Mouse (Mus musculus) thymus, adult 2 months (tissue): ENCODE data around the gene Edem2. TPM values are rescaled to one million over a fixed set of nuclear protein-coding genes. Genes with fewer than 3 reads are reported as not detected.

ENCODE experiments used
- DNase-seq: peaks from one replicate; pipeline ENCODE4 v3.0.0; 2021
- H3K27ac ChIP-seq: fragments of 200-500 bp; 2 replicates; pipeline ENCODE4 v1.5.1; 2012; ENCODE audit warnings: low read length, control low read depth; ENCODE audit not compliant: control insufficient read depth, insufficient read depth
- H3K27me3 ChIP-seq: fragments of 200-500 bp; 2 replicates; pipeline ENCODE4 v1.6.1; 2012; ENCODE audit warnings: mild to moderate bottlenecking, low read length, moderate library complexity, mixed read lengths; ENCODE audit not compliant: control insufficient read depth, insufficient read depth
- H3K36me3 ChIP-seq: fragments of 200-500 bp; 2 replicates; pipeline ENCODE4 v1.6.1; 2012; ENCODE audit warnings: mild to moderate bottlenecking, low read length, moderate library complexity; ENCODE audit not compliant: control insufficient read depth, insufficient read depth
- H3K4me1 ChIP-seq: fragments of 200-500 bp; replicated peaks from 2 replicates; pipeline ENCODE4 v1.6.1; 2012; ENCODE audit warnings: low read length; ENCODE audit not compliant: control insufficient read depth, insufficient read depth
- H3K4me3 ChIP-seq: fragments of 200-500 bp; 2 replicates; pipeline ENCODE4 v1.5.1; 2012; ENCODE audit warnings: mild to moderate bottlenecking, low read length, control low read depth, moderate library complexity; ENCODE audit not compliant: control insufficient read depth, insufficient read depth
- CTCF ChIP-seq: fragments of 200-500 bp; IDR thresholded peaks from 2 replicates; pipeline ENCODE4 v1.5.1; 2012; ENCODE audit warnings: mild to moderate bottlenecking, control low read depth, low read length, moderate library complexity, borderline replicate concordance; ENCODE audit not compliant: control insufficient read depth, poor library complexity, insufficient read depth; ENCODE audit errors: extremely low read depth
- POLR2A ChIP-seq: fragments of 200-500 bp; IDR thresholded peaks from 2 replicates; pipeline ENCODE4 v1.6.1; 2012; ENCODE audit warnings: mild to moderate bottlenecking, low read length, control low read depth, moderate library complexity; ENCODE audit not compliant: control insufficient read depth, poor library complexity, insufficient read depth; ENCODE audit errors: extremely low read depth
- WGBS: fragments of 180-500 bp; shearing (Covaris S2); methylation state at CpG from one replicate; pipeline ENCODE4 v1.1.7; 2018; 5-methylcytosine and 5-hydroxymethylcytosine counted together
- polyA plus RNA-seq: library from polyadenylated mRNA; depleted of rRNA; stranded (reverse); fragments of >200 nt; gene quantifications from 2 replicates; pipeline ENCODE4 v1.2.3, GENCODE M21; 2012

Edem2 gene
- polyA plus RNA-seq, 1 experiment: 55.8 TPM

DNA sequence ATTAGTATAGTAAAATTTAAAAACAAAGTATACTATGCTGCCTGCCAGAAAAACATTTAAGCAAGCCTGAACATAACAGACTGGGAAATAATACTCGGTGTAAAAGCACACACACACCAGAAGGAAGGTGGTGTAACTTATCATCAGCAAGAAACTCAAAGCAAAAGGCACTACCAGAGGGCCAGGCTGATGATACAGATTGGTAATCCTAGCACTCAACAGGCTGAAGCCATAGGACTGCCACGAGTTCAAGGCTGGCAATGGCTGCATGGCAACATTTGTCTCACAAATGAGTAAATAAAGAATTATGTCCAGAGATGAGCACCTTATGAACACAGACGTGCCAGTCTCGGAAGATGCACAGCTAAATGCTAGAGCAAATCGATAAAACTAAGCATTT is 45.5 kb downstream of the Edem2 start:
- H3K27ac ChIP-seq: no peak overlapping the region
- H3K36me3 ChIP-seq: no peaks in the 10 kb centered on the region
- H3K27me3 ChIP-seq: no peaks in the 10 kb centered on the region
- H3K4me3 ChIP-seq: no peak overlapping the region
- 87% methylated on average over 5 of the region's 5 CpGs for WGBS
- no peak for TF ChIP-seq CTCF
- no peak for TF ChIP-seq POLR2A
- peaks cover 45% of the 10 kb centered on the region for H3K4me1 ChIP-seq
- DNase-seq: no peak

DNA sequence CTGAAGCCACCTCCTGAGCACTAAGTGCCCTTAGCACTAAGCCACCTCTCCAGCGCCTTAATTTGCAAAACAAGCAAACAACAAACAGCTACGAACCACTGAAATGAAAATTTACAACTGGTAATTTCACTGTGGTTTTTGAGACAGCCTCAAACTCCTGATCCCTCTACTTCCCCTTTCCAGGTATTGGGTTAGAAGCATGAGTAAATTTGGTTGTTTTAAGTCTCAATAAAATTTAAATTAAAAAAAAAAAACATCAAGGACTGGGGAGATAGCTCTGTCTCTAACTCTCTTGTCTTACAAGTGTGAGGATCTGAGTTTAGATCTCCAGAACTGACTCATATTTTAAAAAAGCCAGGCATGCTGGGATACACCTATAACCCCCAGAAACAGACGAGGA is 46.1 kb downstream of the Edem2 start:
- 43% methylated on average over 3 of the region's 3 CpGs for WGBS
- H3K4me1 ChIP-seq: peaks cover 45% of the 10 kb centered on the region
- no peak overlapping the region for H3K4me3 ChIP-seq
- no peaks in the 10 kb centered on the region for H3K27me3 ChIP-seq
- peak overlapping the region; percentile 51; the same call in 1 of the 2 replicates for H3K27ac ChIP-seq
- no peak for DNase-seq
- TF ChIP-seq CTCF (no peak), POLR2A (no peak)
- no peaks in the 10 kb centered on the region for H3K36me3 ChIP-seq

DNA sequence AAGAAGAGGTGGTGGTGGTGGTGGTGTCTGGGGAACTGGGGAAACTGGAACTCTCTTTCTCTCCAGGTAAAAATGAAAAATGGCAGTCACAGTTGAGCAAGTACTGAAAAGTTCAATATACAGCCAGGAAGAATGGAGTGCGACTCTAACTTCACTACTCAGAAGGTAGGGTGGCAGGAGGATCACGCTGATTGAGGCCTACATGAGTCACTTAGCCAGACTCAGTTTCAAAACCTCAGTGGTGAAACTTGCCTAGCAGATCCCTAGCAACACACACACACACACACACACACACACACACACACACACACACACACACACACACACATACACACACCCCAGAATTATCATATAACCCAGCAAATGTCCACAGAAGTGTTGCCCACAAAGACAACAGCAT is 47.4 kb downstream of the Edem2 start:
- H3K4me1 ChIP-seq: peaks cover 42% of the 10 kb centered on the region
- no peak for DNase-seq
- no peak overlapping the region; the same call in 1 of the 2 replicates for H3K27ac ChIP-seq
- WGBS: 64% methylated on average over 2 of the region's 2 CpGs
- H3K36me3 ChIP-seq: no peaks in the 10 kb centered on the region
- no peak overlapping the region for H3K4me3 ChIP-seq
- no peaks in the 10 kb centered on the region for H3K27me3 ChIP-seq
- TF ChIP-seq POLR2A: no peak
- no peak for TF ChIP-seq CTCF

DNA sequence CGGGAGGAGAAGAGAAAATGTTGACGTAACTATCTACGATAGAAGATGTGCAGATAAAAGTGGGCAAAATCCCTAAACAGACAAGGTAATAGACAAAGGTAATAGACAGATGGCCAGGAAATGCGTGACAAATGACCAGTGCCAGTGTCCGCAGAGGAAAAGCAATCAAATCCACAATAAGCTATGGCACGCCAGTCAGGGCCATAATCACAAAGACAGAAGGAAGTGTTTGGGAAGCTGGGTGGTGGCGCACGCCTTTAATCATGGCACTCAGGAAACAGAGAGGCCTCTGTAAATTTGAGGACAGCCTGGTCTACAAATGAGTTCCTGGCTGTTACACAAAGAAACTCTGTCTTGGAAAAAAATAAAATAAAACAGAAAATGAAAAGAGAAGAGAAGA is 48.1 kb downstream of the Edem2 start:
- Histone ChIP-seq H3K4me3 (no peak overlapping the region), H3K27me3 (no peaks in the 10 kb centered on the region), H3K27ac (peak overlapping the region; percentile 65), H3K36me3 (no peaks in the 10 kb centered on the region), H3K4me1 (peaks cover 40% of the 10 kb centered on the region)
- DNase-seq: no peak
- TF ChIP-seq CTCF (no peak), POLR2A (no peak)
- 75% methylated on average over 8 of the region's 8 CpGs for WGBS

DNA sequence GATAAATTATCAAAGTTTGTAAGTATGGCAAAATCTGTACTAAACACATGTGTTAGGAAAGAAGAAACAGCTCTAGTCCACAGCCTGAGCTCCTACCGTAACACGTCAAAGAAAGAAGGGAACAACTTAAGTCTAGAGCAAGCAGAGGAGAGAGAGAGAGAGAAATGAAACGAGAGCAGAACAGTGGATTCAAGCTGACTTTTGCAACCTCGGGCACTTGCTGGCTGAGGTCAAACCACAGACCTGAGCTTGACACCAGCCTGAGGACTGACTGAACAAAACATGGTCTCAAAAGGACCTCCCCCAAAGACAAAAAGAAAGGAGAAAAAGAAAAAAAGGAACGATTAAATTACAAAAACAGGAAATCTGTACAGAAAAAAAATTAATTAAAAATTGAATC is 48.7 kb downstream of the Edem2 start:
- Histone ChIP-seq H3K27me3 (no peaks in the 10 kb centered on the region), H3K27ac (peak overlapping the region; percentile 88), H3K4me3 (no peak overlapping the region), H3K4me1 (peaks cover 38% of the 10 kb centered on the region), H3K36me3 (no peaks in the 10 kb centered on the region)
- WGBS: 3% methylated on average over 5 of the region's 5 CpGs
- no peak for DNase-seq
- TF ChIP-seq CTCF: no peak
- no peak for TF ChIP-seq POLR2A

DNA sequence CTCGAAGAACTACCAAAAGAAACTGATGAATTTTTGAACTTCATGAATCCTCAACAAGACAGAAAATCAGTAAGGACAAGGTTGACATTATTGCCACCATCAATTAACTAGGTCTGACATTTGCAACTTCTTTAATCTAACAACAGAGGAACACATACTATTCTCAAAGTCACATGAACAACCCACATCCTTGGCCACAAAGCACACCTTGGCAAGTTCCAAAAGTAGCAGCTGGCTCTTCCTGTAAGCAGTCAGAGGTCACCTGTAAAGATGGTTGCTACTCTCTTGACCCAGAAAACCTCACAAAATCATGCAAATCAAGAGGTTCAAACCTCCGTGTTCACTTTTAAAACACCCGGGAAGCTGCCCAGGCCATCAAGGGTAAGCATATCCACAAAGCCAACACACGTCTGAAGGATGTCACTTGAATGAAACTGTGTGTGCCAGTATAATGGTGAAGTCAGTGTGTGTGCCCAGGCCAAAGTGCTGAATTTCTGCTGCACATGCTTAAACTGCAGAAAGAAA is 49.6 kb downstream of the Edem2 start:
- 8% methylated on average over 4 of the region's 4 CpGs for WGBS
- H3K4me3 ChIP-seq: no peak overlapping the region
- DNase-seq: peak; percentile 71
- H3K36me3 ChIP-seq: no peaks in the 10 kb centered on the region
- H3K27ac ChIP-seq: peak overlapping the region; percentile 97
- TF ChIP-seq POLR2A: no peak
- TF ChIP-seq CTCF: no peak
- no peaks in the 10 kb centered on the region for H3K27me3 ChIP-seq
- peaks cover 35% of the 10 kb centered on the region for H3K4me1 ChIP-seq

DNA sequence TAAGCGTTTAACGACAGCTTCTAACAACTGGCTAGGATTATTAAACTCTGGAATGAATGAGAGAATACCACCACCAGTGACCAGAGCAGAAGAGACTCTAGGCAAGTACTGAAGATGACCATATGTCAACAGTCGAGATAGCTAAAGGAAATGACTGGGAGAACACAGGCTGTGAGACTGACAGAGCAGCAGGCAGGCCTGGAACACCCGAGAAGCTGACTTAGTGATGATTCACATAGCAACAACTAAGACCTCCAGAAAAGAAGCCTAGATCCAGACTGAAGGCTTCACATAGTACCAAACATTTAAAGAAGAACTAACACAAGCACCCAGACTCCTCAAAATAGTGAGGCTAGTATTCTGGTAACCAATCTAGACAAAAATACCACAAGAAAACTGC is 54.2 kb downstream of the Edem2 start:
- WGBS: 67% methylated on average over 4 of the region's 4 CpGs
- no peak for DNase-seq
- no peak overlapping the region for H3K4me3 ChIP-seq
- H3K27me3 ChIP-seq: no peaks in the 10 kb centered on the region
- peaks cover 27% of the 10 kb centered on the region for H3K36me3 ChIP-seq
- peaks cover 19% of the 10 kb centered on the region for H3K4me1 ChIP-seq
- TF ChIP-seq CTCF (no peak), POLR2A (no peak)
- H3K27ac ChIP-seq: no peak overlapping the region

DNA sequence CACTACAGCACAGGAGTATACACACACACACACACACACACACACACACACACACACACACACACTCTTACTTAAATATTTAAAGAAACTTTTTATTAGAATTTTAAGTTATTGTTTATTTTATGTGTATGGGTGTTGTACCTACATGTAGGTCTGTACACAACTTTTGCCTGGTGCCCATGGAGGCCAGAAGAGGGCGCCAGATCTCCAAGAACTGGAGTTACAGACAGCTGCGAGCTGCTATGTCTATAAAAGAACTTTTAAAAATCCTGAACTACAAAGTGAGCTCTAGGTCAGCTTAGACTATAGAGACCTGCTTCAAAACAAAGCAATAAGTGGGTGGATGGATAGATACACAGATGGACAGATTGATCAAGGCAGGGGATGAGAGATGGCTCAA is 55.7 kb downstream of the Edem2 start:
- Histone ChIP-seq H3K4me3 (no peak overlapping the region), H3K36me3 (peaks cover 31% of the 10 kb centered on the region), H3K4me1 (peaks cover 11% of the 10 kb centered on the region), H3K27me3 (no peaks in the 10 kb centered on the region), H3K27ac (no peak overlapping the region)
- TF ChIP-seq CTCF (no peak), POLR2A (no peak)
- 5% methylated on average over 2 of the region's 2 CpGs for WGBS
- peak; percentile 86 for DNase-seq
